Mouse (Mus musculus): ENCODE results near the gene Olfr718-ps1. TPM values are rescaled to one million over a fixed set of nuclear protein-coding genes. Genes with fewer than 3 reads are reported as not detected.
A peak's percentile ranks its signal among the peaks of the same experiment; 100 is the strongest.
"Not testable (repeated sequence)": the region's sequence is repeated elsewhere in the genome, so short reads cannot be mapped to it uniquely, and the experiment has no call there.

Gene Olfr718-ps1
- 0.06 and 0.07 TPM in 2 replicates for polyA plus RNA-seq (2014; fragmentation: Nextera tagmentation; extraction: Ambion mirVana)

DNA sequence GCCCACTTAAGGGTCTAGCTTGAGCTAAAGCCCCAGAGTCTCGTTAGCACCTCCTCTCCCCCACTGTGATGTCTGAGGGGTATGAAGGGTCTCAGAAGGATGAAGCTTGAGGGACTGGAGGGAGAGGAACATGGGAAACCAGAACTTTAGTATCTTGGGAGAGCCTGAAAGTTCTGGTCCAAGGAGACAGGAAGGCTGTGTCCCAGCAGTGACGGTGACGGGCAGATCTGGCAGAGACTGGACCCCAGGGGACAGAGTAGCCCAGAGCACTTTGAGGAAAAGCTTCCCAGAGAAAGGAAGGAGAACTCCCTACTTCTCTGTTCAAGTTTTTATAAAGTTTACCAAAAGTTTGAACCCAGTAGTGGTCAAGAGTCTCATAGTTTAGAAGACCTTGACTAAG is at the start of gene Olfr718-ps1:
Gene Olfr718-ps1, minus strand, starts transcription at position 101 of the 400 bp plus-strand sequence.
- no peak within 1 kb of the TSS for H3K9ac ChIP-seq (ENCODE audit: low read depth, low read length)
- no peaks in the 10 kb centered on the region for H3K36me3 ChIP-seq (ENCODE audit: control insufficient read depth, insufficient read depth, low read length)
- no peak within 1 kb of the TSS for H3K27ac ChIP-seq (ENCODE audit: low read depth, low read length)
- H3K4me2 ChIP-seq, result no peak within 1 kb of the TSS
- H3K9me3 ChIP-seq (replicated peaks; ENCODE audit: control insufficient read depth, low read length), result no peaks in the 10 kb centered on the region
- H3K27me3 ChIP-seq (ENCODE audit: control insufficient read depth, insufficient read depth, low read length), result no peaks in the 10 kb centered on the region
- ATAC-seq (replicated peaks; ENCODE audit: insufficient number of reproducible peaks, low FRiP score, low TSS enrichment), result no peak
- no peak within 1 kb of the TSS for H3K4me3 ChIP-seq (ENCODE audit: low read depth, low read length)
- H3K4me1 ChIP-seq (ENCODE audit: control insufficient read depth, insufficient read depth, low read length), result no peaks in the 10 kb centered on the region
- WGBS (ENCODE audit: insufficient replicate concordance), result 59% methylated on average over 3 of the region's 3 CpGs

DNA sequence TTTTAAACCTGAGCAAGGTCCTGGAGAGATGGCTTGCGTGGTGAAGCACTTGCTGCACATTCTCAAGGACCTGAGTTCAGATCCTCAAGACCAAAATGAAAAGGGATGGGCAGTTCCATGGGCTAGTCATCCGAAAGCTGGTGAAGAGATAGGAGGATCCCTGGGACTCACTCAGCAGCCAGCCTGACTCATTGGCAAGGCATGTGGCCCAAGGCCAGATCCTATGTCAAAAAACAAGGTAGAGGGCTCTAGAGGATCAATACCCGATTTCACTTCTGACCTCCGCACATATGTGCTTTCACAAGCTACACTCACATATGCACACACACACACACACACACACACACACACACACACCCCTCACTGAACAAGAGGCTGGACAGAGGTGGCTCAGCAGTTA is 49.1 kb upstream of the Olfr718-ps1 start:
- Histone ChIP-seq H3K9ac (ENCODE audit: low read depth, low read length) (no peak overlapping the region), H3K4me2 (no peak overlapping the region), H3K36me3 (ENCODE audit: control insufficient read depth, insufficient read depth, low read length) (no peaks in the 10 kb centered on the region), H3K4me1 (ENCODE audit: control insufficient read depth, insufficient read depth, low read length) (no peaks in the 10 kb centered on the region), H3K4me3 (ENCODE audit: low read depth, low read length) (no peak overlapping the region), H3K9me3 (replicated peaks; ENCODE audit: control insufficient read depth, low read length) (no peaks in the 10 kb centered on the region), H3K27ac (ENCODE audit: low read depth, low read length) (no peak overlapping the region), H3K27me3 (ENCODE audit: control insufficient read depth, insufficient read depth, low read length) (no peaks in the 10 kb centered on the region)
- no peak for ATAC-seq (replicated peaks; ENCODE audit: insufficient number of reproducible peaks, low FRiP score, low TSS enrichment)
- 69% methylated on average over 4 of the region's 4 CpGs for WGBS (ENCODE audit: insufficient replicate concordance)

DNA sequence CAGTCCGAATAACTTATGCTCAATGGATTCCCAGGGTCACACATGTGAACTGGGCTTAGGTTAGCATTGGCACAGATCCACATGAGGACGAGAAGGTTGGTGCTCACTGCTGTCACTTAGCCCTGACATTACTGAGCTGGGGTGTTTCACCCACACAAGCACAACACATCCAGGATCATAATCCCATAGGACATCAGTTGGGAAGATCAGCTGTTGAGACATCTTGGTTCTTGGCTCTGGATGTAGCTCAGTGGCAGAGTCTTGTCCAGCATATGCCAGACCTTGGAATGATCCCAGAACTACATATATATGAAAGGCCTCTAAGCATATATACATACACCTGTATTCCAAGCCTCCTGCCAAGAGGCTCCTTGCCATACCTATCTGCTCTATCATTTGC is 47.8 kb upstream of the Olfr718-ps1 start:
- no peak overlapping the region for H3K27ac ChIP-seq (ENCODE audit: low read depth, low read length)
- 70% methylated on average over 2 of the region's 2 CpGs for WGBS (ENCODE audit: insufficient replicate concordance)
- no peak overlapping the region for H3K4me3 ChIP-seq (ENCODE audit: low read depth, low read length)

DNA sequence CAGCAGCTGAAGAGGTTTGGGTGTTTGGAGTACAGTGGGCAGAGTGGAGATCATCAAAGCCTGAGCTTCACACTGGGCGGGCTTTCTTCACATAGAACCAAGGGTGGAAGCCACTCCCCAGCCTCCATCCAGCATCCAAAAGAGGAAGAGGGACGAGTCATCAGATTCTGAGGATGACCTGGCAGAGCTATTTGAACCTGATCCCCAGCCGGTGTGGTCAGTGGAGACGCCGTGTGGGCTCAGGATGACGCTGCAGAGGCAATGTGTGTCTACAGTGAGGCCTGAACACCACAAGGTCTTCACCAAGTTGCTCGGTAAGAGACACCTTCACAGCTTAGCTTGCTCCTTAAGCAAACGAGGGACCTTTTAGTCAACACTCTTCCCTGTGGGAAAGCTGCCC is 47.4 kb upstream of the Olfr718-ps1 start:
- not testable (repeated sequence) for H3K27me3 ChIP-seq (ENCODE audit: control insufficient read depth, insufficient read depth, low read length); H3K4me1 ChIP-seq (ENCODE audit: control insufficient read depth, insufficient read depth, low read length); H3K9me3 ChIP-seq (replicated peaks; ENCODE audit: control insufficient read depth, low read length); H3K9ac ChIP-seq (ENCODE audit: low read depth, low read length); H3K4me2 ChIP-seq; H3K27ac ChIP-seq (ENCODE audit: low read depth, low read length); ATAC-seq (replicated peaks; ENCODE audit: insufficient number of reproducible peaks, low FRiP score, low TSS enrichment); H3K36me3 ChIP-seq (ENCODE audit: control insufficient read depth, insufficient read depth, low read length); H3K4me3 ChIP-seq (ENCODE audit: low read depth, low read length)
- 46% methylated on average over 8 of the region's 8 CpGs for WGBS (ENCODE audit: insufficient replicate concordance)

More for the DNA sequence above, 47.8 kb upstream of the Olfr718-ps1 start:
- Histone ChIP-seq H3K9me3 (replicated peaks; ENCODE audit: control insufficient read depth, low read length) (no peaks in the 10 kb centered on the region), H3K9ac (ENCODE audit: low read depth, low read length) (no peak overlapping the region), H3K4me1 (ENCODE audit: control insufficient read depth, insufficient read depth, low read length) (no peaks in the 10 kb centered on the region), H3K4me2 (no peak overlapping the region), H3K36me3 (ENCODE audit: control insufficient read depth, insufficient read depth, low read length) (no peaks in the 10 kb centered on the region), H3K27me3 (ENCODE audit: control insufficient read depth, insufficient read depth, low read length) (no peaks in the 10 kb centered on the region)
- ATAC-seq (replicated peaks; ENCODE audit: insufficient number of reproducible peaks, low FRiP score, low TSS enrichment), result no peak

DNA sequence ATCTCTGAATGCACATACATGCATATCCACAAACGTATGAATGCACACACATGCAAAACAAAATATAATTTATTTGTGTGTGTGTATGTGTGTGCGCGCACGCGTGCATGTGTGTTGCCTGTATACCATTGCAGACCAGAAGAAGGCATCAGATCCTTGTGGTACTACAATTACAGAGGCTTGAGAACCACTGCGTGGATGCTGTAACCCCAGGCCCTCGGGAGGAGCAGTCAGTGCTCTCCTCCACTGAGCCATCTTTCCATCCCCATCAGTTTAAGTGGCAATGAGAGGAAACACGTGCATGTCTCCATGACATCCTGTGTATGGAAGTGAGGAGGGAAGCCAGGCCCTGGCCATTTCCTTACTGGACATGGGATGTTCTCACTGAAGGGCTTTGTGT is 45.4 kb upstream of the Olfr718-ps1 start:
- H3K4me3 ChIP-seq (ENCODE audit: low read depth, low read length), result no peak overlapping the region
- no peaks in the 10 kb centered on the region for H3K27me3 ChIP-seq (ENCODE audit: control insufficient read depth, insufficient read depth, low read length)
- H3K27ac ChIP-seq (ENCODE audit: low read depth, low read length), result no peak overlapping the region
- no peak overlapping the region for H3K9ac ChIP-seq (ENCODE audit: low read depth, low read length)
- ATAC-seq (replicated peaks; ENCODE audit: insufficient number of reproducible peaks, low FRiP score, low TSS enrichment), result no peak
- no peak overlapping the region for H3K4me2 ChIP-seq
- no peaks in the 10 kb centered on the region for H3K36me3 ChIP-seq (ENCODE audit: control insufficient read depth, insufficient read depth, low read length)
- no peaks in the 10 kb centered on the region for H3K9me3 ChIP-seq (replicated peaks; ENCODE audit: control insufficient read depth, low read length)
- H3K4me1 ChIP-seq (ENCODE audit: control insufficient read depth, insufficient read depth, low read length), result no peaks in the 10 kb centered on the region
- 79% methylated on average over 8 of the region's 8 CpGs for WGBS (ENCODE audit: insufficient replicate concordance)

DNA sequence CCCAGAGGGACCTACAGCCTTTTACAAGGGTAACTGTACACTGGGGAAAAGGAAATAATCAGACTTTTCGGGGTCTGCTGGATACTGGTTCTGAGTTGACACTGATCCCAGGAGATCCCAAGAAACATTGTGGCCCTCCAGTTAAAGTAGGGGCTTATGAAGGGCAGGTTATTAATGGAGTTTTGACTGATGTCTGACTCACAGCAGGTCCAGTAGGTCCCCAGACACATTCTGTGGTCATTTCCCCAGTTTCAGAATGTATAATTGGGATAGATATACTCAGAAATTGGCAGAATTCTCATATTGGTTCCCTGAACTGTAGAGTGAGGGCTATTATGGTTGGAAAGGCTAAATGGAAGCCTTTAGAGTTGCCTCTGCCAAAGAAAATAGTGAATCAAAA is 40.6 kb upstream of the Olfr718-ps1 start:
- WGBS (ENCODE audit: insufficient replicate concordance), result no CpG with 5 or more reads among the region's 1 CpGs
- H3K4me1 ChIP-seq (ENCODE audit: control insufficient read depth, insufficient read depth, low read length), result not testable (repeated sequence)

DNA sequence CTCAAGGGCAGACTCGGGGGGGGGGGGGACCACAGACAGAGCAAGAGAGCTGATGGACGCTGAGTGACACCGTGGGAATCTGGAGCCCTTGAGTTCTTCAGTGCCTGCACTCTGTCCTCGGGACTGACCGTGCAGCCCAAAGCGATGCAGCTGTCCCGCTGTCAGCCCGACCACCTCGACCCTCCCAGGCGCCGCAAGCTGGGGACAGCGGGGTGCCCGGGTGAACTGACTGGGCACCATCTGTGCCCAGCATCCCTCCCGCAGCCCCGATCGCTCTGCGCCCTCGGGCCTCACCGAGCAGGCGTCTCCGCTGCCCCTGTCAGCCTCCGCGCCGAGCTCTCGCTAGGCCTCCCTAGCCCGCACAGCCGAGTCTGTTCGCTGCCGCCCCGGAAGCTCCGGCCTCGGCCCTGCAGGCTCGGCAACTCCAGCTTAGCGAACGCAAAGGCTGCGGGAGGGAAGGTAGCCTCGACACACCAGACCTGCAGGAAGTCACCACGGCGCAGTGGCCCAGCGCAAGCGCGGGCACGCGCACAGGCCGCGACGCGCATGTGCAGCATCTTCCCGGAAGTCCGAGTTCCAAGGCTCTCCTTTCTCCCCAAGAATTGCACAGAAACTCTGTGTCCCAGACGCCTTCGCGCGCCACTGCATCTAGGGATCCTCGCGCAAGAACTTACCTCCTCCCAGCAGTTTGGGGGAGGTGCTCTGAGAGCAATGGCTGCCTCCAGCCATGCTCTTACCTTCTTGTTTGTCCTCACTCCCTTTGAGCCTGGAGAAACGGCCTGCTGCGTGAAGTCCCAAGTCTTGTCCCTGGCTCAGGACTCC is 33.1 kb upstream of the Olfr718-ps1 start, which contains the start of the genes Rbak and Spdye4b:
Gene Rbak, minus strand, starts transcription at position 521 of the 822 bp plus-strand sequence.
Gene Spdye4b, plus strand, starts transcription at position 763 of the 822 bp plus-strand sequence.
- peaks cover 23% of the 10 kb centered on the region for H3K36me3 ChIP-seq (ENCODE audit: control insufficient read depth, insufficient read depth, low read length)
- ATAC-seq (replicated peaks; ENCODE audit: insufficient number of reproducible peaks, low FRiP score, low TSS enrichment), result peak; percentile 92

More for the DNA sequence above, 40.6 kb upstream of the Olfr718-ps1 start:
- not testable (repeated sequence) for H3K9me3 ChIP-seq (replicated peaks; ENCODE audit: control insufficient read depth, low read length); H3K27me3 ChIP-seq (ENCODE audit: control insufficient read depth, insufficient read depth, low read length); ATAC-seq (replicated peaks; ENCODE audit: insufficient number of reproducible peaks, low FRiP score, low TSS enrichment); H3K4me3 ChIP-seq (ENCODE audit: low read depth, low read length); H3K4me2 ChIP-seq; H3K36me3 ChIP-seq (ENCODE audit: control insufficient read depth, insufficient read depth, low read length); H3K9ac ChIP-seq (ENCODE audit: low read depth, low read length); H3K27ac ChIP-seq (ENCODE audit: low read depth, low read length)

DNA sequence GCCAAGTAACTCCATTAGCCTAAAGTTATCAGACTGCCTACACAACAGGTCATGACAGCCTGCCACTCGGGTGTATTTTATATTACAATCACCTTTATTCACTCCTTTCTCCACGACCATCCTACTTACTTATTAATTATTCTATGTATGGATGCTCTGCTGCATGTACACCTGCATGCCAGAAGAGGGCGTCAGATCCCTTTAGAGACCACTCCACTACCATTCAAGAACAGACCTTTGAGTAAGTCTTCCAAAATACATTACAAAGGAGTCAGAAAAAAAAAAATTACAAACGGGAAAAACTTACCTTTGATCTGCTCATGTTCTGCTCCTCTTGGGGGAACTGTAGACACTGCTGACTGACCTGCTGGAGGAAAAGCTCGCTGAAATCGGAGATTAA is 31.8 kb upstream of the Olfr718-ps1 start:
- H3K4me1 ChIP-seq (ENCODE audit: control insufficient read depth, insufficient read depth, low read length), result peaks cover 9% of the 10 kb centered on the region; the same call in 1 of the 2 replicates
- 34% methylated on average over 6 of the region's 6 CpGs for WGBS (ENCODE audit: insufficient replicate concordance)
- peaks cover 35% of the 10 kb centered on the region for H3K36me3 ChIP-seq (ENCODE audit: control insufficient read depth, insufficient read depth, low read length)
- no peak overlapping the region for H3K27ac ChIP-seq (ENCODE audit: low read depth, low read length)
- ATAC-seq (replicated peaks; ENCODE audit: insufficient number of reproducible peaks, low FRiP score, low TSS enrichment), result no peak
- H3K27me3 ChIP-seq (ENCODE audit: control insufficient read depth, insufficient read depth, low read length), result no peaks in the 10 kb centered on the region
- H3K4me2 ChIP-seq, result peak overlapping the region; percentile 73
- H3K4me3 ChIP-seq (ENCODE audit: low read depth, low read length), result no peak overlapping the region
- peaks cover 4% of the 10 kb centered on the region; the same call in 1 of the 2 replicates for H3K9me3 ChIP-seq (replicated peaks; ENCODE audit: control insufficient read depth, low read length)
- no peak overlapping the region for H3K9ac ChIP-seq (ENCODE audit: low read depth, low read length)

More for the DNA sequence above, 33.1 kb upstream of the Olfr718-ps1 start, which contains the start of the genes Rbak and Spdye4b:
- Histone ChIP-seq H3K27me3 (ENCODE audit: control insufficient read depth, insufficient read depth, low read length) (no peaks in the 10 kb centered on the region), H3K4me3 (ENCODE audit: low read depth, low read length) (peak within 1 kb of the TSS; percentile 72), H3K27ac (ENCODE audit: low read depth, low read length) (peak within 1 kb of the TSS; percentile 43; the same call in 1 of the 2 replicates), H3K9ac (ENCODE audit: low read depth, low read length) (peak within 1 kb of the TSS; percentile 85), H3K4me2 (peak within 1 kb of the TSS; percentile 73), H3K4me1 (ENCODE audit: control insufficient read depth, insufficient read depth, low read length) (peaks cover 9% of the 10 kb centered on the region; the same call in 1 of the 2 replicates), H3K9me3 (replicated peaks; ENCODE audit: control insufficient read depth, low read length) (peaks cover 4% of the 10 kb centered on the region; the same call in 1 of the 2 replicates)
- under 1% methylated on average over 57 of the region's 58 CpGs for WGBS (ENCODE audit: insufficient replicate concordance)

Data from heart, embryonic 11.5 days (tissue).